Mouse (Mus musculus): ENCODE results near the gene Cyp51.
A peak's percentile ranks its signal among the peaks of the same experiment; 100 is the strongest.
"Not testable (repeated sequence)": the region's sequence is repeated elsewhere in the genome, so short reads cannot be mapped to it uniquely, and the experiment has no call there.

The Cyp51 gene

GRCm38 (mm10) chr5:4104341-4105040 is at the start of gene Cyp51:
Gene Cyp51 (minus strand): TSS chr5:4104746.
- DNase-seq = peak; percentile 95

- no peak for DNase-seq
Measured at GRCm38 (mm10) chr5:4112570-4113098, 8.1 kb upstream of the Cyp51 start.

- DNase-seq = not testable (repeated sequence)
Measured at GRCm38 (mm10) chr5:4107056-4107455, 2.5 kb upstream of the Cyp51 start.

GRCm38 (mm10) chr5:4105651-4106186 is 1.2 kb upstream of the Cyp51 start:
- DNase-seq = peak; percentile 30

- no peak for DNase-seq
Measured at GRCm38 (mm10) chr5:4103626-4104340, 763 bp downstream of the Cyp51 start.

GRCm38 (mm10) chr5:4101770-4102169 is 2.8 kb downstream of the Cyp51 start:
- DNase-seq = no peak

- DNase-seq = no peak
Measured at GRCm38 (mm10) chr5:4101031-4101430, 3.5 kb downstream of the Cyp51 start.

- DNase-seq = no peak
Measured at GRCm38 (mm10) chr5:4094471-4094870, 10.1 kb downstream of the Cyp51 start.

GRCm38 (mm10) chr5:4088190-4088589 is 16.4 kb downstream of the Cyp51 start:
- no peak for DNase-seq

GRCm38 (mm10) chr5:4086309-4086708 is 18.2 kb downstream of the Cyp51 start:
- no peak for DNase-seq

GRCm38 (mm10) chr5:4084948-4085347 is 19.6 kb downstream of the Cyp51 start:
- no peak for DNase-seq

- DNase-seq = no peak
Measured at GRCm38 (mm10) chr5:4081513-4081912, 23.0 kb downstream of the Cyp51 start.

GRCm38 (mm10) chr5:4080861-4081260 is 23.7 kb downstream of the Cyp51 start:
- DNase-seq = no peak

GRCm38 (mm10) chr5:4079086-4079485 is 25.5 kb downstream of the Cyp51 start:
- DNase-seq = no peak

GRCm38 (mm10) chr5:4067203-4067602 is 37.3 kb downstream of the Cyp51 start:
- no peak for DNase-seq

- no peak for DNase-seq
Measured at GRCm38 (mm10) chr5:4066476-4067115, 38.0 kb downstream of the Cyp51 start.

GRCm38 (mm10) chr5:4060313-4060712 is 44.2 kb downstream of the Cyp51 start:
- no peak for DNase-seq

- DNase-seq = no peak
Measured at GRCm38 (mm10) chr5:4040922-4041321, 63.6 kb downstream of the Cyp51 start.

- no peak for DNase-seq
Measured at GRCm38 (mm10) chr5:4040372-4040771, 64.2 kb downstream of the Cyp51 start.

- no peak for DNase-seq
Measured at GRCm38 (mm10) chr5:4039351-4039750, 65.2 kb downstream of the Cyp51 start.

- DNase-seq = no peak
Measured at GRCm38 (mm10) chr5:4036686-4037085, 67.9 kb downstream of the Cyp51 start.

GRCm38 (mm10) chr5:4031846-4032245 is 72.7 kb downstream of the Cyp51 start:
- DNase-seq = no peak

All from cerebellum, adult 9-11 months (tissue).